Mouse (Mus musculus): ENCODE measurements around the gene Gm42674. TPM values are rescaled to one million over a fixed set of nuclear protein-coding genes. Genes with fewer than 3 reads are reported as not detected.

The Gm42674 gene
- total and polyA plus RNA-seq, 2 experiments = not detected

GRCm38 (mm10) chr3:90576351-90577001, 25.2 kb upstream of the Gm42674 start:
- Histone ChIP-seq H3K79me2 (ENCODE audit: control insufficient read depth, insufficient read depth, low read length) (no peaks in the 10 kb centered on the region), H3K9ac (ENCODE audit: low read depth, low read length) (no peak overlapping the region), H3K4me3 (ENCODE audit: insufficient read depth, low read depth, low read length) (no peak overlapping the region), H3K27ac (replicated peaks; ENCODE audit: insufficient read depth, low read depth, low read length) (no peak overlapping the region), H3K27me3 (ENCODE audit: control insufficient read depth, insufficient read depth, low read length) (no peaks in the 10 kb centered on the region; the same call in 1 of the 2 replicates), H3K36me3 (ENCODE audit: control insufficient read depth, insufficient read depth, low read length) (no peaks in the 10 kb centered on the region), H3K4me1 (ENCODE audit: control insufficient read depth, insufficient read depth, low read length) (no peaks in the 10 kb centered on the region)
- 73% methylated on average over 10 of the region's 10 CpGs for WGBS
- DNase-seq (ENCODE audit: extremely low read depth, low read depth, low spot score) = no peak
- TF ChIP-seq POLR2A (IDR thresholded peaks at IDR 0.05; ENCODE audit: extremely low read depth, insufficient read depth, low read length) = no peak
- no peak for TF ChIP-seq CTCF (IDR thresholded peaks at IDR 0.05; ENCODE audit: low read depth, low read length)

- H3K79me2 ChIP-seq (ENCODE audit: control insufficient read depth, insufficient read depth, low read length) = no peaks in the 10 kb centered on the region
- no peak for TF ChIP-seq POLR2A (IDR thresholded peaks at IDR 0.05; ENCODE audit: extremely low read depth, insufficient read depth, low read length)
- H3K4me1 ChIP-seq (ENCODE audit: control insufficient read depth, insufficient read depth, low read length) = no peaks in the 10 kb centered on the region
- no peak overlapping the region for H3K9ac ChIP-seq (ENCODE audit: low read depth, low read length)
- no peak overlapping the region for H3K4me3 ChIP-seq (ENCODE audit: insufficient read depth, low read depth, low read length)
- no peak for DNase-seq (ENCODE audit: extremely low read depth, low read depth, low spot score)
- H3K27ac ChIP-seq (replicated peaks; ENCODE audit: insufficient read depth, low read depth, low read length) = no peak overlapping the region
- no peaks in the 10 kb centered on the region for H3K36me3 ChIP-seq (ENCODE audit: control insufficient read depth, insufficient read depth, low read length)
- no peaks in the 10 kb centered on the region for H3K27me3 ChIP-seq (ENCODE audit: control insufficient read depth, insufficient read depth, low read length)
- 78% methylated on average over 7 of the region's 7 CpGs for WGBS
These were observed 22.3 kb upstream of the Gm42674 start for GRCm38 (mm10) chr3:90579433-90579832.

GRCm38 (mm10) chr3:90581141-90581540, 20.6 kb upstream of the Gm42674 start:
- no peak overlapping the region for H3K9ac ChIP-seq (ENCODE audit: low read depth, low read length)
- no peak for TF ChIP-seq POLR2A (IDR thresholded peaks at IDR 0.05; ENCODE audit: extremely low read depth, insufficient read depth, low read length)
- no peak for TF ChIP-seq CTCF (IDR thresholded peaks at IDR 0.05; ENCODE audit: low read depth, low read length)
- no peaks in the 10 kb centered on the region for H3K36me3 ChIP-seq (ENCODE audit: control insufficient read depth, insufficient read depth, low read length)
- H3K79me2 ChIP-seq (ENCODE audit: control insufficient read depth, insufficient read depth, low read length) = no peaks in the 10 kb centered on the region
- no peak overlapping the region for H3K4me3 ChIP-seq (ENCODE audit: insufficient read depth, low read depth, low read length)
- no peak overlapping the region for H3K27ac ChIP-seq (replicated peaks; ENCODE audit: insufficient read depth, low read depth, low read length)
- 96% methylated on average over 5 of the region's 5 CpGs for WGBS
- no peak for DNase-seq (ENCODE audit: extremely low read depth, low read depth, low spot score)
- no peaks in the 10 kb centered on the region for H3K27me3 ChIP-seq (ENCODE audit: control insufficient read depth, insufficient read depth, low read length)
- no peaks in the 10 kb centered on the region for H3K4me1 ChIP-seq (ENCODE audit: control insufficient read depth, insufficient read depth, low read length)

- no peak overlapping the region for H3K27ac ChIP-seq (replicated peaks; ENCODE audit: insufficient read depth, low read depth, low read length)
- no peak for TF ChIP-seq POLR2A (IDR thresholded peaks at IDR 0.05; ENCODE audit: extremely low read depth, insufficient read depth, low read length)
- no peak for TF ChIP-seq CTCF (IDR thresholded peaks at IDR 0.05; ENCODE audit: low read depth, low read length)
- no peaks in the 10 kb centered on the region for H3K36me3 ChIP-seq (ENCODE audit: control insufficient read depth, insufficient read depth, low read length)
- no peak overlapping the region for H3K9ac ChIP-seq (ENCODE audit: low read depth, low read length)
- no peaks in the 10 kb centered on the region for H3K27me3 ChIP-seq (ENCODE audit: control insufficient read depth, insufficient read depth, low read length)
- no peak for DNase-seq (ENCODE audit: extremely low read depth, low read depth, low spot score)
- WGBS = 100% methylated on average over 1 of the region's 1 CpGs
- no peaks in the 10 kb centered on the region for H3K79me2 ChIP-seq (ENCODE audit: control insufficient read depth, insufficient read depth, low read length)
- H3K4me3 ChIP-seq (ENCODE audit: insufficient read depth, low read depth, low read length) = no peak overlapping the region
- H3K4me1 ChIP-seq (ENCODE audit: control insufficient read depth, insufficient read depth, low read length) = no peaks in the 10 kb centered on the region
These were observed 19.5 kb upstream of the Gm42674 start for GRCm38 (mm10) chr3:90582156-90582555.

- H3K4me3 ChIP-seq (ENCODE audit: insufficient read depth, low read depth, low read length) = no peak overlapping the region
- H3K79me2 ChIP-seq (ENCODE audit: control insufficient read depth, insufficient read depth, low read length) = no peaks in the 10 kb centered on the region
- H3K27ac ChIP-seq (replicated peaks; ENCODE audit: insufficient read depth, low read depth, low read length) = no peak overlapping the region
- DNase-seq (ENCODE audit: extremely low read depth, low read depth, low spot score) = no peak
- no peak overlapping the region for H3K9ac ChIP-seq (ENCODE audit: low read depth, low read length)
- H3K27me3 ChIP-seq (ENCODE audit: control insufficient read depth, insufficient read depth, low read length) = no peaks in the 10 kb centered on the region
- no peaks in the 10 kb centered on the region for H3K36me3 ChIP-seq (ENCODE audit: control insufficient read depth, insufficient read depth, low read length)
- no peaks in the 10 kb centered on the region for H3K4me1 ChIP-seq (ENCODE audit: control insufficient read depth, insufficient read depth, low read length)
- TF ChIP-seq POLR2A (IDR thresholded peaks at IDR 0.05; ENCODE audit: extremely low read depth, insufficient read depth, low read length) (no peak), CTCF (IDR thresholded peaks at IDR 0.05; ENCODE audit: low read depth, low read length) (no peak)
- 88% methylated on average over 4 of the region's 4 CpGs for WGBS
These were observed 19.1 kb upstream of the Gm42674 start for GRCm38 (mm10) chr3:90582556-90582955.

GRCm38 (mm10) chr3:90583893-90584292, 17.8 kb upstream of the Gm42674 start:
- no peak for DNase-seq (ENCODE audit: extremely low read depth, low read depth, low spot score)
- WGBS = 61% methylated on average over 3 of the region's 3 CpGs

More at GRCm38 (mm10) chr3:90583893-90584292, 17.8 kb upstream of the Gm42674 start:
- no peak overlapping the region for H3K27ac ChIP-seq (replicated peaks; ENCODE audit: insufficient read depth, low read depth, low read length)
- H3K9ac ChIP-seq (ENCODE audit: low read depth, low read length) = no peak overlapping the region
- no peak overlapping the region for H3K4me3 ChIP-seq (ENCODE audit: insufficient read depth, low read depth, low read length)
- no peaks in the 10 kb centered on the region for H3K79me2 ChIP-seq (ENCODE audit: control insufficient read depth, insufficient read depth, low read length)
- TF ChIP-seq POLR2A (IDR thresholded peaks at IDR 0.05; ENCODE audit: extremely low read depth, insufficient read depth, low read length) (no peak), CTCF (IDR thresholded peaks at IDR 0.05; ENCODE audit: low read depth, low read length) (no peak)
- no peaks in the 10 kb centered on the region for H3K4me1 ChIP-seq (ENCODE audit: control insufficient read depth, insufficient read depth, low read length)
- no peaks in the 10 kb centered on the region for H3K36me3 ChIP-seq (ENCODE audit: control insufficient read depth, insufficient read depth, low read length)
- no peaks in the 10 kb centered on the region for H3K27me3 ChIP-seq (ENCODE audit: control insufficient read depth, insufficient read depth, low read length)

All from liver, adult 2 months (tissue).